Mouse (Mus musculus) brain, embryonic 14.5 days (tissue): Measurements from ENCODE around the gene Osbpl9.

ENCODE experiments used
- CTCF ChIP-seq: fragments of 200-500 bp; IDR thresholded peaks from 2 replicates; pipeline ENCODE4 v1.5.1; 2012; ENCODE audit warnings: inconsistent platforms, mild to moderate bottlenecking, moderate library complexity, borderline replicate concordance; ENCODE audit not compliant: insufficient read depth, insufficient read length; ENCODE audit errors: extremely low read depth
- POLR2A ChIP-seq: fragments of 200-500 bp; IDR thresholded peaks from 2 replicates; pipeline ENCODE4 v1.6.1; 2012; ENCODE audit warnings: mild to moderate bottlenecking, inconsistent platforms, borderline replicate concordance; ENCODE audit not compliant: poor library complexity, insufficient read depth, insufficient read length, severe bottlenecking; ENCODE audit errors: extremely low read depth

- TF ChIP-seq POLR2A (no peak), CTCF (no peak)
These were observed 67.1 kb downstream of the Osbpl9 start for GRCm38 (mm10) chr4:109134955-109135354.
